Mouse (Mus musculus) C2C12 (cell line): Measurements from ENCODE around the gene Pofut2. TPM values are rescaled to one million over a fixed set of nuclear protein-coding genes. Genes with fewer than 3 reads are reported as not detected.
A peak's percentile ranks its signal among the peaks of the same experiment; 100 is the strongest.

ENCODE experiments used
- H3K27me3 ChIP-seq: one replicate; pipeline ENCODE4 v1.6.1; 2011; ENCODE audit not compliant: control insufficient read depth, insufficient read depth, insufficient read length
- H3K36me3 ChIP-seq: one replicate; pipeline ENCODE4 v1.6.1; 2011; ENCODE audit not compliant: control insufficient read depth, insufficient read depth
- H3K4me3 ChIP-seq: one replicate; pipeline ENCODE4 v1.5.1; 2011; ENCODE audit warnings: mild to moderate bottlenecking, control low read depth; ENCODE audit not compliant: poor library complexity, insufficient read depth, severe bottlenecking
- H3K79me2 ChIP-seq: one replicate; pipeline ENCODE4 v1.6.1; 2011; ENCODE audit not compliant: control insufficient read depth, insufficient read depth
- H3K79me3 ChIP-seq: one replicate; pipeline ENCODE4 v1.6.1; 2011; ENCODE audit warnings: low read depth, control low read depth
- H3ac ChIP-seq: one replicate; pipeline ENCODE3; 2011; ENCODE audit warnings: low read depth; ENCODE audit not compliant: control insufficient read depth, insufficient read length
- CEBPB ChIP-seq: IDR thresholded peaks from one replicate; pipeline ENCODE4 v1.6.1; 2011; ENCODE audit warnings: low read depth, mild to moderate bottlenecking, control low read depth, moderate library complexity
- CTCF ChIP-seq: IDR thresholded peaks from one replicate; pipeline ENCODE4 v1.5.1; 2011; ENCODE audit not compliant: control insufficient read depth, insufficient read depth, insufficient read length
- FOSL1 ChIP-seq: IDR thresholded peaks from one replicate; pipeline ENCODE4 v1.8.0; 2011; ENCODE audit warnings: mild to moderate bottlenecking, low read length; ENCODE audit not compliant: poor library complexity, insufficient read depth, severe bottlenecking
- MAX ChIP-seq: IDR thresholded peaks from one replicate; pipeline ENCODE4 v1.6.1; 2011; ENCODE audit warnings: mild to moderate bottlenecking, control low read depth
- MYOD1 ChIP-seq: IDR thresholded peaks from one replicate; pipeline ENCODE4 v1.6.1; 2011; ENCODE audit warnings: low read depth; ENCODE audit not compliant: control insufficient read depth, insufficient read length
- MYOG ChIP-seq: IDR thresholded peaks from one replicate; pipeline ENCODE4 v1.6.1; 2011; ENCODE audit not compliant: control insufficient read depth, insufficient read length; ENCODE audit errors: extremely low read depth
- USF1 ChIP-seq: IDR thresholded peaks from one replicate; pipeline ENCODE4 v1.6.1; 2011; ENCODE audit warnings: low read depth, mild to moderate bottlenecking, control low read depth, moderate library complexity
- polyA plus RNA-seq: library from polyadenylated mRNA; unstranded; fragments of >200 nt; fragmentation: generic; extraction: Trizol; gene quantifications from one replicate; pipeline ENCODE4 v1.2.1, GENCODE M21; 2012; ENCODE audit warnings: missing spikeins

Pofut2 gene
- polyA plus RNA-seq, 1 experiment, result 105 TPM

GRCm38 (mm10) chr10:77219411-77220025, 39.5 kb upstream of the Pofut2 start:
- TF ChIP-seq FOSL1 (no peak), MYOG (no peak), CTCF (no peak), MAX (no peak), USF1 (no peak), CEBPB (no peak), MYOD1 (no peak)
- Histone ChIP-seq H3K4me3 (no peak overlapping the region), H3K27me3 (no peaks in the 10 kb centered on the region), H3K79me3 (no peaks in the 10 kb centered on the region), H3K79me2 (peaks cover 16% of the 10 kb centered on the region), H3ac (no peak overlapping the region), H3K36me3 (no peaks in the 10 kb centered on the region)

- peaks cover 21% of the 10 kb centered on the region for H3K79me2 ChIP-seq
- no peaks in the 10 kb centered on the region for H3K36me3 ChIP-seq
- no peaks in the 10 kb centered on the region for H3K79me3 ChIP-seq
- no peak overlapping the region for H3K4me3 ChIP-seq
- no peak for TF ChIP-seq CEBPB
- no peak for TF ChIP-seq MYOG
- no peak for TF ChIP-seq FOSL1
- no peak for TF ChIP-seq MYOD1
- TF ChIP-seq CTCF, result no peak
- no peak for TF ChIP-seq USF1
- no peak for TF ChIP-seq MAX
- H3ac ChIP-seq, result no peak overlapping the region
- H3K27me3 ChIP-seq, result no peaks in the 10 kb centered on the region
These were observed 37.9 kb upstream of the Pofut2 start for GRCm38 (mm10) chr10:77221108-77221507.

GRCm38 (mm10) chr10:77222963-77223552, 36.0 kb upstream of the Pofut2 start:
- H3K79me2 ChIP-seq, result peaks cover 22% of the 10 kb centered on the region
- no peaks in the 10 kb centered on the region for H3K79me3 ChIP-seq
- H3K27me3 ChIP-seq, result no peaks in the 10 kb centered on the region
- TF ChIP-seq MYOD1 (no peak), MYOG (no peak), MAX (no peak), CTCF (no peak), FOSL1 (no peak), USF1 (no peak), CEBPB (no peak)
- no peak overlapping the region for H3ac ChIP-seq
- no peaks in the 10 kb centered on the region for H3K36me3 ChIP-seq
- no peak overlapping the region for H3K4me3 ChIP-seq

- H3K4me3 ChIP-seq, result no peak overlapping the region
- H3K36me3 ChIP-seq, result no peaks in the 10 kb centered on the region
- H3K27me3 ChIP-seq, result no peaks in the 10 kb centered on the region
- no peaks in the 10 kb centered on the region for H3K79me3 ChIP-seq
- peaks cover 32% of the 10 kb centered on the region for H3K79me2 ChIP-seq
- no peak overlapping the region for H3ac ChIP-seq
- TF ChIP-seq MYOG (no peak), FOSL1 (no peak), MYOD1 (no peak), CTCF (no peak), USF1 (no peak), MAX (no peak), CEBPB (no peak)
These were observed 34.6 kb upstream of the Pofut2 start for GRCm38 (mm10) chr10:77224390-77224789.

GRCm38 (mm10) chr10:77225414-77225813, 33.6 kb upstream of the Pofut2 start:
- H3ac ChIP-seq, result no peak overlapping the region
- no peaks in the 10 kb centered on the region for H3K36me3 ChIP-seq
- H3K79me2 ChIP-seq, result peaks cover 32% of the 10 kb centered on the region
- H3K4me3 ChIP-seq, result no peak overlapping the region
- H3K27me3 ChIP-seq, result no peaks in the 10 kb centered on the region
- TF ChIP-seq USF1, result no peak
- peak; percentile 76 for TF ChIP-seq FOSL1
- TF ChIP-seq MYOD1, result peak; percentile 84
- H3K79me3 ChIP-seq, result no peaks in the 10 kb centered on the region

- Histone ChIP-seq H3K79me2 (peaks cover 35% of the 10 kb centered on the region), H3K36me3 (no peaks in the 10 kb centered on the region), H3ac (peak overlapping the region; percentile 55), H3K79me3 (no peaks in the 10 kb centered on the region), H3K27me3 (no peaks in the 10 kb centered on the region), H3K4me3 (no peak overlapping the region)
- peak; percentile 80 for TF ChIP-seq MYOD1
- TF ChIP-seq CEBPB, result no peak
These were observed 32.9 kb upstream of the Pofut2 start for GRCm38 (mm10) chr10:77225995-77226688.
